Mouse (Mus musculus) liver, postnatal 0 days (tissue): ENCODE measurements around the gene Derl3. TPM values are rescaled to one million over a fixed set of nuclear protein-coding genes. Genes with fewer than 3 reads are reported as not detected.

ENCODE experiments used
- ATAC-seq: fragments of 200-750 bp; cut with Nextera tagmentation; 2 replicates; pipeline ENCODE4 v1.8.0; 2017; ENCODE audit warnings: mild to moderate bottlenecking, moderate library complexity
- DNase-seq: peaks from one replicate; pipeline ENCODE4 v3.0.0-alpha.2; 2016
- H3K27ac ChIP-seq: fragments of 300-500 bp; sonication (generic); 2 replicates; pipeline ENCODE4 v1.5.1; 2014; ENCODE audit warnings: antibody characterized with exemption, moderate library complexity, mild to moderate bottlenecking, low read depth
- H3K27me3 ChIP-seq: fragments of 300-500 bp; sonication (generic); 2 replicates; pipeline ENCODE4 v1.6.1; 2014; ENCODE audit warnings: low read length, control low read depth, mixed read lengths; ENCODE audit not compliant: insufficient read depth
- H3K36me3 ChIP-seq: fragments of 300-500 bp; sonication (generic); replicated peaks from 2 replicates; pipeline ENCODE4 v1.6.1; 2014; ENCODE audit warnings: mild to moderate bottlenecking, control low read depth, low read length, moderate library complexity, mixed read lengths; ENCODE audit not compliant: insufficient read depth
- H3K4me1 ChIP-seq: fragments of 300-500 bp; sonication (generic); 2 replicates; pipeline ENCODE4 v1.6.1; 2014; ENCODE audit warnings: antibody characterized with exemption, mild to moderate bottlenecking, control low read depth; ENCODE audit not compliant: insufficient read depth
- H3K4me2 ChIP-seq: fragments of 300-500 bp; sonication (generic); 2 replicates; pipeline ENCODE4 v1.6.1; 2014; ENCODE audit warnings: low read depth, mild to moderate bottlenecking, low read length, moderate library complexity, mixed read lengths
- H3K4me3 ChIP-seq: fragments of 300-500 bp; sonication (generic); 2 replicates; pipeline ENCODE4 v1.5.1; 2014; ENCODE audit warnings: low read depth, low read length
- H3K9ac ChIP-seq: fragments of 300-500 bp; sonication (generic); replicated peaks from 2 replicates; pipeline ENCODE4 v1.6.1; 2014; ENCODE audit warnings: mild to moderate bottlenecking, moderate library complexity
- H3K9me3 ChIP-seq: fragments of 300-500 bp; sonication (generic); 2 replicates; pipeline ENCODE4 v1.6.1; 2016; ENCODE audit warnings: mild to moderate bottlenecking, control low read depth, low read length, mixed read lengths
- CTCF ChIP-seq: sonication (generic); IDR thresholded peaks from 2 replicates; pipeline ENCODE4 v1.5.1; 2016; ENCODE audit warnings: antibody characterized with exemption, low read depth
- EP300 ChIP-seq: IDR thresholded peaks from 2 replicates; pipeline ENCODE4 v1.6.1; 2016; ENCODE audit warnings: antibody characterized with exemption, low read depth, mild to moderate bottlenecking
- WGBS: fragments of 180-500 bp; shearing (Covaris S2); extraction: QIAGEN DNeasy Blood & Tissue Kit; methylation state at CpG from one replicate; pipeline ENCODE4 v1.1.7; 2014; ENCODE audit not compliant: insufficient replicate concordance; 5-methylcytosine and 5-hydroxymethylcytosine counted together
- polyA plus RNA-seq: library from polyadenylated mRNA; unstranded; fragments of >200 nt; fragmentation: Nextera tagmentation; extraction: Ambion mirVana; gene quantifications from 2 replicates; pipeline ENCODE4 v1.2.1, GENCODE M21; 2015

Gene Derl3
- polyA plus RNA-seq, 1 experiment from 2014 or later: 0.52 TPM

DNA sequence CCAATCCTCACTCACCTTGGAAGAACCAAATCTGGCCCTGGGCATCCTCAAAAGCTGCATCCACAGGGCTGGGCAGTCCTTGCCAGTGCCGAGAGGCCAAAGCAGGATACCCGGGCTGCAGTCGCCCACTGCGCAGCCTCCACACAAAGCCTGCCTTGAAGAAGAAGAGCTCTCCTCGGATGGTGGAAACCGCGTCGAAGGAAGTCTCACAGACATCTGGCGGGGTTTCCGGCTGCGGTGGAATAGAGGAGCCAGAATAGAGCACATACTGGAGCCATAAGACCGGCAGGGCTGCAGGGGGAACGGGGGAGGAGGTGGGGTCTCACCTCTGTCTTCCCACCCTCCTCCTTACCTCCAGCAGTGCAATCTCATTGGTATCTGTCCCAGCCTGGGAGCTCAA is 33.2 kb downstream of the Derl3 start:
- no peak overlapping the region for H3K27ac ChIP-seq
- no peaks in the 10 kb centered on the region for H3K36me3 ChIP-seq
- no peak for DNase-seq
- H3K27me3 ChIP-seq: peaks cover 16% of the 10 kb centered on the region
- H3K4me2 ChIP-seq: no peak overlapping the region
- no peak for ATAC-seq
- H3K9me3 ChIP-seq: no peaks in the 10 kb centered on the region
- 60% methylated on average over 13 of the region's 13 CpGs for WGBS
- TF ChIP-seq EP300 (no peak), CTCF (no peak)
- H3K4me3 ChIP-seq: no peak overlapping the region
- H3K9ac ChIP-seq: no peak overlapping the region
- H3K4me1 ChIP-seq: peaks cover 8% of the 10 kb centered on the region

DNA sequence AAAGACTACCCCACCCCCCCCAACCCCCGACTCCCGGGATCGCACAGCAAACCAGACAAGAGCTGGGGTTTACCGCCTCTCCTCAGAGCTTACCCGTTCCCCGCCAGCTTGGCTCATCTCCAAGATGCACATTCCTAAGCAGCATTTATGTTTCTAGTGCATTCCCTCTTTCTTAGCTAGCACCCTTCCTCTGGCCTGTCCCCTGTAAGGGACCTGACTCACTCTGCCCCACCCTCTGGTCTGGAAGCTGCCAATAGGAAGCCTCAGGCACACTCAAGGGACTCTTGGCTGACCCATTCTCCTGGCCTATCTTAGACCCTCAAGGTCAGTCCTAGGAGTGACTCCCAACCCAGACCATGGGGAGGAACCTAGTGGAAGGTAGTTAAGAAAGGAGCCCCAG is 37.1 kb downstream of the Derl3 start:
- H3K27me3 ChIP-seq: peaks cover 26% of the 10 kb centered on the region

DNA sequence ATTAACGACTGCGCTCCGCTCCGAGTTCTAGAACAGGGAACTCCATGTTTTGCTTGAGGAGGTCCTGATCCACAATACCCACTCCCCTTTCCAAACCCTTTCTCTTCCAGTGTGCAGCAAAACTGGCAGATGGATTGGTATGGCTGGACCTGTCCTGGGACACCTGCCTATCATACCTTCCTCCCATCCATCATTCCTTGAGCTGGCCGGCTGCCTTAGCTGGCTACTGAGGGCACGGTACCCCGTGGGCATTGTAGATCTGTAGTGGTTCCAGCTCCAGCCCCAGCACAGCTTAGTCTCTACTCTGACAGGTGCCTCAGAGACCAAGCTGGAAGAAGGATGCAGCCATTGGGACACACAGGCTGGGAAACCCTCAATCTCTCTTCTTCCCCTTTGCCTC is 38.1 kb downstream of the Derl3 start:
- no peak overlapping the region for H3K4me3 ChIP-seq
- WGBS: 20% methylated on average over 4 of the region's 7 CpGs
- no peak for DNase-seq
- H3K36me3 ChIP-seq: no peaks in the 10 kb centered on the region
- no peak for TF ChIP-seq EP300
- TF ChIP-seq CTCF: no peak
- no peak overlapping the region for H3K9ac ChIP-seq
- H3K9me3 ChIP-seq: no peaks in the 10 kb centered on the region
- peaks cover 26% of the 10 kb centered on the region for H3K4me1 ChIP-seq
- no peak overlapping the region for H3K4me2 ChIP-seq
- peaks cover 26% of the 10 kb centered on the region for H3K27me3 ChIP-seq
- no peak overlapping the region for H3K27ac ChIP-seq
- ATAC-seq: no peak

More for the DNA sequence above, 37.1 kb downstream of the Derl3 start:
- Histone ChIP-seq H3K4me3 (no peak overlapping the region), H3K9ac (no peak overlapping the region), H3K36me3 (no peaks in the 10 kb centered on the region), H3K4me2 (no peak overlapping the region), H3K4me1 (peaks cover 19% of the 10 kb centered on the region), H3K27ac (no peak overlapping the region), H3K9me3 (no peaks in the 10 kb centered on the region)
- TF ChIP-seq EP300 (no peak), CTCF (no peak)
- DNase-seq (no peak), ATAC-seq (no peak)
- WGBS: 41% methylated on average over 6 of the region's 6 CpGs

DNA sequence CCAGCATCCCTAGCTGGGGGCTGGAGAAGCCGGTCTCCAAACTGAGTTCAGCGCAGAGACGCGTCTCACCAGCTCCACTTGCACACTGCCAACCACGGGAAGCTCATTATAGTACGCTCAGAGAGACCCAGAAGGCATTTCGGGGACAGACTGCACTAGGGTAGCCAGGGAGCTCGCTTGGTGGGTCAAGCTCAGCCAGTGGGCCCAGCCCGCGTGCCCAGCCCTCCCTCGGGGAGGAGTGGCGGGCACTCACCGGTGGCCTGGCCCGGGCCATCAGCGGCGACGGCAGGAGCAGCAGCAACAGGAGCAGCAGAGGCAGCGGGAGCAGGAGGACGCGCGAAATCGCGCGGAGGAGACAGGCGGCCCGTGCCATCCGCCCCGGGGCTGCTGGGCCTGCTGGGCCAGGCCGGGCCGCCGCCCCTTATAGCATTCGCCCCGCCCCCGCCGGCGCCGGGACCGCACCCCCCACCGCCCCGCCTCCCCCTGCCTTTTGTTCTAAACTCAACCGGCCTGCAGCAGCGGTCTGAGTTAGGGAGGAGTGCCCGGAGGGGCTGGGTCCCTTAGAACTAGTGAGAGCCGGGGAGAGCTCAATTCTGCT is 39.0 kb downstream of the Derl3 start:
- ATAC-seq (peak; percentile 4; the same call in 1 of the 2 replicates), DNase-seq (peak; percentile 73)
- peak overlapping the region; percentile 45 for H3K4me3 ChIP-seq
- H3K4me2 ChIP-seq: peak overlapping the region; percentile 77
- TF ChIP-seq EP300 (no peak), CTCF (no peak)
- H3K27me3 ChIP-seq: peaks cover 26% of the 10 kb centered on the region
- H3K27ac ChIP-seq: no peak overlapping the region
- peak overlapping the region; percentile 52; the same call in 1 of the 2 replicates for H3K9ac ChIP-seq
- H3K36me3 ChIP-seq: peaks cover 6% of the 10 kb centered on the region
- H3K9me3 ChIP-seq: no peaks in the 10 kb centered on the region
- peaks cover 34% of the 10 kb centered on the region for H3K4me1 ChIP-seq
- under 1% methylated on average over 32 of the region's 44 CpGs for WGBS

DNA sequence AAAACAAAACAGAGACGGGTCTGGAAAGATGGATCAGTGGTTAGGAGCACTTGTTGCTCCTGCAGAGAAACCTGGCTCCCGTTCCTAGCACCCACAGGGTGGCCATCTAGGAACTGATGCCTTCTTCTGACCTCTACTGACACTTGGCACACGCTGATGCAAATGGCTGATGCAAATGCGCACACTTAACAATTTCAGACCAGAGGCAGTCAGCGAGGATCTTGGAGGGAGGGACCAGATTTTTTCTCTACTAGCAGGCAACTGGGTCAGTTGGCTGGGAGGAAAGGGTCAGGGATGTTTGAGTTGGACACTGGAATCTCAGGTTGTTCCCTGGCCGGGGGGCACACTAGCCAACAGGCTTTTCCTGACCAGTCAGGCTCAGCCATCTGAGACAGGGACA is 39.7 kb downstream of the Derl3 start, which contains the start of gene Chchd10:
Chchd10 (plus strand) TSS at position 240 of the 400 bp plus-strand sequence.
- ATAC-seq (no peak), DNase-seq (no peak)
- no peak for TF ChIP-seq EP300
- TF ChIP-seq CTCF: no peak
- Histone ChIP-seq H3K27me3 (peaks cover 26% of the 10 kb centered on the region), H3K4me3 (peak within 1 kb of the TSS; percentile 45), H3K4me2 (peak within 1 kb of the TSS; percentile 77), H3K27ac (no peak within 1 kb of the TSS), H3K4me1 (peaks cover 40% of the 10 kb centered on the region), H3K36me3 (peaks cover 7% of the 10 kb centered on the region), H3K9ac (peak within 1 kb of the TSS; percentile 52; the same call in 1 of the 2 replicates), H3K9me3 (no peaks in the 10 kb centered on the region)
- WGBS: 60% methylated on average over 6 of the region's 6 CpGs

DNA sequence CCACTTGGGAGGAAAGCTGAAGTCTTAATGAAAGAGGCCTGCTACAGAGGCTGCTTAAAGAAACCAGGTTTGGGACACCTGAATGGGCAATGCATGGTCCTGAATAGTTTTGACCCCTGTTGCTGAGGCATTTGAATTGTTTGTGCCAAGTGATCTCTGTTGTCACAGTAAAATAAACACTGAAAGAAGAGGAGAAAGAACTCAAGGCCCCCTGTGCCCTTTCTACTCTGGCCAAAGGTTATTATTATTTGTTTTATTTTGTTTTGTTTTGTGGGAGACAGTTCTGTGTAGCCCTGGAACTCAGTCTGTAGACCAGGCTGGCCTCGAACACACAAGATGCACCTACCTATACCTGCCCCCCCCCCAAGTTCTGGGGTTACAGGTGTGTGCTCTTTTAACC is 41.8 kb downstream of the Derl3 start:
- Histone ChIP-seq H3K4me1 (peaks cover 54% of the 10 kb centered on the region), H3K27ac (peak overlapping the region; percentile 90), H3K4me3 (peak overlapping the region; percentile 77; the same call in 1 of the 2 replicates), H3K9ac (peak overlapping the region; percentile 81; the same call in 1 of the 2 replicates), H3K27me3 (peaks cover 23% of the 10 kb centered on the region), H3K9me3 (no peaks in the 10 kb centered on the region), H3K4me2 (peak overlapping the region; percentile 87), H3K36me3 (peaks cover 9% of the 10 kb centered on the region)
- 50% methylated on average over 1 of the region's 1 CpGs for WGBS
- DNase-seq: no peak
- no peak for TF ChIP-seq CTCF
- TF ChIP-seq EP300: no peak
- peak; percentile 28 for ATAC-seq
